Mouse (Mus musculus): ENCODE measurements around the gene Iqca. TPM values are rescaled to one million over a fixed set of nuclear protein-coding genes. Genes with fewer than 3 reads are reported as not detected.

Iqca gene
- polyA plus RNA-seq, 1 experiment from 2014 or later, result 0.35 TPM

DNA sequence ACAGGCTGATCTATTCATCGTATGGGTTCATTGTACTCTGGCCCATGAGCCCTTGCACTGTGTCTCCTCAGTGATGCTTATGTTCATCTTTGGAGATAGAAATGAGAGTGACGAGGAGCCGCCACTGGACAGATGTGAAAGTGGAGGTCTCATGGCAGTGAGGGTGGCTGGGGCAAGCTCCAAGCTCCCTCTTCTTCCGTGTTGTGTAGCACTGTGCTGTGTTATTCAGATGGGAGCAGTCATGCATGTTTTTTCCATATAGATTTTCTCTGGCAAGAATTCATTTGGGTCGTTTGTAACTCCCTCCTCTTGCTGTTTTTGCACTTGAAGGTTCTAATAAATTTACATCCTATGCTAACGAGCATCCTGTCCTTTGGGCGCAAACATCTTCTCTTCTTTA is 21.2 kb downstream of the Iqca start:
- Histone ChIP-seq H3K4me2 (replicated peaks) (no peak overlapping the region), H3K27ac (peak overlapping the region; percentile 8; the same call in 1 of the 2 replicates), H3K27me3 (no peaks in the 10 kb centered on the region), H3K36me3 (no peaks in the 10 kb centered on the region), H3K4me1 (replicated peaks) (peaks cover 18% of the 10 kb centered on the region), H3K9ac (replicated peaks) (no peak overlapping the region), H3K4me3 (replicated peaks) (no peak overlapping the region), H3K9me3 (no peaks in the 10 kb centered on the region)
- 68% methylated on average over 7 of the region's 7 CpGs for whole genome bisulfite sequencing
- ATAC-seq, result 0 out of 2 replicates have a peak, but pooled peaks have one; percentile 37

GRCm38 (mm10) chr1:90124561-90124960 is 28.6 kb downstream of the Iqca start:
- 95% methylated on average over 12 of the region's 12 CpGs for WGBS
- Histone ChIP-seq H3K9ac (replicated peaks) (no peak overlapping the region), H3K4me1 (replicated peaks) (no peaks in the 10 kb centered on the region), H3K9me3 (no peaks in the 10 kb centered on the region), H3K4me3 (replicated peaks) (no peak overlapping the region), H3K4me2 (replicated peaks) (no peak overlapping the region), H3K36me3 (no peaks in the 10 kb centered on the region), H3K27ac (no peak overlapping the region), H3K27me3 (no peaks in the 10 kb centered on the region)
- no peak for ATAC-seq

DNA sequence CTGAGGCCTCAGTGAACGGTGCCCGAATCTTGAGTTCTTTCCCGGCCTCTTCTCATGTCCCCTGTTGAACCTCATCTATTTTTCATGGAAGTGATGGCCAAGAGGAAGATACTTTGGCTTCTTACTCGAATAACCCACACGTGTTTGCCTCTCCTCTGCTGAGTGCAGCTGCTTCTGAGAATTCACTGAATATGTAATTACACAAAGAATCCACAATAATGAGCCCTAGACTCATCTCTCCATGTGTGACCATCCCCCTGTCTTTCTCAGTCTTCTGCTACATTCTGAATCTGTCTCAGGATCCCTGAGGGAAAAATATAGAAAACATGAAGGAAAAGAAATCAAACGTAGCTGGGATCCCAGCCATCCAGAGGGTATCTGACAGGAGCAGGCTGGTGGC is 32.5 kb downstream of the Iqca start:
- Histone ChIP-seq H3K4me3 (replicated peaks) (no peak overlapping the region), H3K4me1 (replicated peaks) (no peaks in the 10 kb centered on the region), H3K9me3 (no peaks in the 10 kb centered on the region), H3K27me3 (no peaks in the 10 kb centered on the region), H3K9ac (replicated peaks) (no peak overlapping the region), H3K36me3 (no peaks in the 10 kb centered on the region), H3K4me2 (replicated peaks) (no peak overlapping the region), H3K27ac (no peak overlapping the region)
- no peak for ATAC-seq
- 79% methylated on average over 6 of the region's 6 CpGs for WGBS

- no peaks in the 10 kb centered on the region for H3K27me3 ChIP-seq
- H3K4me2 ChIP-seq (replicated peaks), result no peak overlapping the region
- H3K4me3 ChIP-seq (replicated peaks), result no peak overlapping the region
- no peak for ATAC-seq
- no peak overlapping the region for H3K27ac ChIP-seq
- 96% methylated on average over 12 of the region's 12 CpGs for WGBS
- no peak overlapping the region for H3K9ac ChIP-seq (replicated peaks)
- H3K36me3 ChIP-seq, result no peaks in the 10 kb centered on the region
- no peaks in the 10 kb centered on the region for H3K4me1 ChIP-seq (replicated peaks)
- H3K9me3 ChIP-seq, result no peaks in the 10 kb centered on the region
These were observed 34.0 kb downstream of the Iqca start for GRCm38 (mm10) chr1:90119214-90119613.

GRCm38 (mm10) chr1:90117207-90117606 is 36.0 kb downstream of the Iqca start:
- H3K4me1 ChIP-seq (replicated peaks), result no peaks in the 10 kb centered on the region
- H3K27me3 ChIP-seq, result no peaks in the 10 kb centered on the region
- no peak overlapping the region for H3K27ac ChIP-seq
- H3K4me2 ChIP-seq (replicated peaks), result no peak overlapping the region
- H3K4me3 ChIP-seq (replicated peaks), result no peak overlapping the region
- H3K36me3 ChIP-seq, result no peaks in the 10 kb centered on the region
- no peak for ATAC-seq
- H3K9ac ChIP-seq (replicated peaks), result no peak overlapping the region
- H3K9me3 ChIP-seq, result no peaks in the 10 kb centered on the region
- WGBS, result 94% methylated on average over 7 of the region's 7 CpGs

DNA sequence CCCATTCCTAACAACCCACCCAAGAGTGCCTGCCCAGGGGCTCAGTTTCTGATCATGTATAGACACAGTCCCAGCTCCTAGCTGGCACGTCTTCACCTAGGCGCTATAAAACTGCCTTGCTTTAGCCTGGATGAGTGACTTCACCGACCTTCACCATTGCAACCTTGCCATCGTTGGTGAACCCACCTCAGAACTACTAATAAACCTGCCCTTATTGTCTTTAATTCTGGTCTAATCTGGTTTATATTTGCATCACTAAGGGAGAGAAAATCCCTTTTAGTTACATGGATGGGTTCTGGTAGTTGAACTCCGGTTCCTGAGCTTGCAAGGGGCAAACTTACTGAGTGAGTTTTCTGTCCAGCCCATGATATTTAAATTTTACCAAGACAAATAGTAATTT is 38.6 kb downstream of the Iqca start:
- 86% methylated on average over 5 of the region's 5 CpGs for WGBS
- Histone ChIP-seq H3K36me3 (no peaks in the 10 kb centered on the region), H3K27ac (no peak overlapping the region), H3K9ac (replicated peaks) (no peak overlapping the region), H3K27me3 (no peaks in the 10 kb centered on the region), H3K4me1 (replicated peaks) (no peaks in the 10 kb centered on the region), H3K4me3 (replicated peaks) (no peak overlapping the region), H3K9me3 (no peaks in the 10 kb centered on the region), H3K4me2 (replicated peaks) (no peak overlapping the region)
- no peak for ATAC-seq

GRCm38 (mm10) chr1:90113655-90114244 is 39.5 kb downstream of the Iqca start:
- no peak overlapping the region for H3K27ac ChIP-seq
- no peaks in the 10 kb centered on the region for H3K9me3 ChIP-seq
- ATAC-seq, result no peak
- H3K27me3 ChIP-seq, result no peaks in the 10 kb centered on the region
- no peaks in the 10 kb centered on the region for H3K4me1 ChIP-seq (replicated peaks)
- WGBS, result 80% methylated on average over 6 of the region's 6 CpGs
- no peak overlapping the region for H3K4me3 ChIP-seq (replicated peaks)
- H3K4me2 ChIP-seq (replicated peaks), result no peak overlapping the region
- no peak overlapping the region for H3K9ac ChIP-seq (replicated peaks)
- H3K36me3 ChIP-seq, result no peaks in the 10 kb centered on the region

DNA sequence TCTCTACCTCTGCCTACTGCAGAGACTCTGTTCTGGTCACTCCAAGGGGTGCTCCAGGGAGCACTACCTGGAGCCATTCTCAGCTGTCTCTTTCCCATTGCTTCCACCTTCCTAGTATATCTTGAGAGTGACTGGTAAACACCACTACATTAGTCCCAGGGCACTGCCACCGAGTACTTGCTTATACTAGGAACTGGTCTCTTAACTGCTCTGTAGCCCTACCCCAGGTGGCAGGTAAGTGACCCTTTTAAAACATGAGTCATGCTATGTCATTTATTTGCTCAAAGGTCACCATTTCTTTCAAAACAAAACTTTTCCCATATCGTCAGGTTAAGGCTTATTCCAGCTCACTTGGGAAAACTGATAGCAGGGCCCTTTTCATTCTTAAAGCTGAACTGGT is 40.5 kb downstream of the Iqca start:
- H3K27me3 ChIP-seq, result no peaks in the 10 kb centered on the region
- WGBS, result 94% methylated on average over 2 of the region's 2 CpGs
- H3K4me3 ChIP-seq (replicated peaks), result no peak overlapping the region
- H3K4me2 ChIP-seq (replicated peaks), result no peak overlapping the region
- H3K36me3 ChIP-seq, result no peaks in the 10 kb centered on the region
- H3K9ac ChIP-seq (replicated peaks), result no peak overlapping the region
- H3K9me3 ChIP-seq, result no peaks in the 10 kb centered on the region
- H3K27ac ChIP-seq, result no peak overlapping the region
- no peaks in the 10 kb centered on the region for H3K4me1 ChIP-seq (replicated peaks)
- no peak for ATAC-seq

DNA sequence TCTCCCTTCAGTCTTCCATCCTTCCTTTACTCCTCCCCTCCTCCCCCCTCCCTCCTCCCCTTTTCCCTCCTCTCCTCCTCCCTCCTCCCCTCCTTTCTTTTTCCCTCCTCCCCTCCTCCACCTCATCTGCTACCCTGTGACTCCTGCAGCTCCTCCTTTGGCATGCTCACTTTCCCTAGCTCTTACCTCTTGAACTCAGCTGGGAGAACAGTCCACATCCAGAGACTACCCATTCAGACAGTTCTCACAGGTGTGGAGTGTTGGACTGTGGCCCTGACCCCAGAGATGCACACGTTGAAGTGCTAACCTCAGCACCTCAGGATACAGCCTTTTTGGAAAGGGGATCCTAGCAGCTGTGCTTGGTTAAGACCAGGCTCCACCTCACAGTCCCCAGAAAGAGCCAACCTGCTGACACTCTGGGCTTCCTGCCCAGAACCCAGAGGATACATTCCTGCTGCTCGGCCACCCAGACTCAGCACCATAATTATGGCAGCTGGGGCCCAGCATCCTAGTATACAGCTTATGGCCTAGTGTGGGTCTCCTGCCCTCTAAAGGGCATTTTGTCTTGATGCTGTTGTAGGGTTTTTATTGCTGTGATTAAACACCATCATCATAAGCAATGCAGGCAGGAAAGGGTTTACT is 41.9 kb downstream of the Iqca start:
- no peak overlapping the region for H3K27ac ChIP-seq
- no peaks in the 10 kb centered on the region for H3K27me3 ChIP-seq
- H3K9me3 ChIP-seq, result no peaks in the 10 kb centered on the region
- no peaks in the 10 kb centered on the region for H3K36me3 ChIP-seq
- 73% methylated on average over 2 of the region's 2 CpGs for WGBS
- H3K4me1 ChIP-seq (replicated peaks), result no peaks in the 10 kb centered on the region
- H3K9ac ChIP-seq (replicated peaks), result no peak overlapping the region
- ATAC-seq, result no peak
- H3K4me3 ChIP-seq (replicated peaks), result no peak overlapping the region
- no peak overlapping the region for H3K4me2 ChIP-seq (replicated peaks)

GRCm38 (mm10) chr1:90103896-90104487 is 49.2 kb downstream of the Iqca start:
- Histone ChIP-seq H3K4me3 (replicated peaks) (no peak overlapping the region), H3K36me3 (no peaks in the 10 kb centered on the region), H3K9me3 (no peaks in the 10 kb centered on the region), H3K4me2 (replicated peaks) (no peak overlapping the region), H3K27ac (no peak overlapping the region), H3K4me1 (replicated peaks) (no peaks in the 10 kb centered on the region), H3K27me3 (no peaks in the 10 kb centered on the region), H3K9ac (replicated peaks) (no peak overlapping the region)
- 79% methylated on average over 8 of the region's 8 CpGs for WGBS
- no peak for ATAC-seq

GRCm38 (mm10) chr1:90100360-90101232 is 52.6 kb downstream of the Iqca start:
- Histone ChIP-seq H3K27me3 (no peaks in the 10 kb centered on the region), H3K9me3 (no peaks in the 10 kb centered on the region), H3K4me2 (replicated peaks) (no peak overlapping the region), H3K27ac (no peak overlapping the region), H3K4me1 (replicated peaks) (no peaks in the 10 kb centered on the region), H3K4me3 (replicated peaks) (no peak overlapping the region), H3K36me3 (no peaks in the 10 kb centered on the region), H3K9ac (replicated peaks) (no peak overlapping the region)
- ATAC-seq, result no peak
- 78% methylated on average over 10 of the region's 10 CpGs for WGBS

Measured in midbrain, embryonic 13.5 days (tissue).